Mouse (Mus musculus) heart, adult 8-10 months (tissue): Measurements from ENCODE around the gene Erbin. TPM values are rescaled to one million over a fixed set of nuclear protein-coding genes. Genes with fewer than 3 reads are reported as not detected.

Experiments
- DNase-seq: peaks from one replicate; pipeline ENCODE4 v3.0.0; 2022; ENCODE audit warnings: low spot score
- total RNA-seq, 4 experiments: library from RNA; stranded (reverse); gene quantifications; 2 replicates each; pipeline ENCODE4 v1.2.4; 2022

Gene Erbin
- total RNA-seq, 4 experiments from 2014 or later: 43.2 to 48.3 (median 45.9) TPM

GRCm38 (mm10) chr13:103807464-103807863, 112.8 kb downstream of the Erbin start:
- no peak for DNase-seq

- DNase-seq: peak; percentile 3
Measured at GRCm38 (mm10) chr13:103806210-103806851, 114.0 kb downstream of the Erbin start.

- DNase-seq: no peak
Measured at GRCm38 (mm10) chr13:103803721-103804120, 116.6 kb downstream of the Erbin start.

- no peak for DNase-seq
Measured at GRCm38 (mm10) chr13:103801021-103801420, 119.3 kb downstream of the Erbin start.

GRCm38 (mm10) chr13:103794688-103795543, 125.4 kb downstream of the Erbin start:
- DNase-seq: no peak

- DNase-seq: peak; percentile 26
Measured at GRCm38 (mm10) chr13:103779922-103780585, 140.3 kb downstream of the Erbin start.

- no peak for DNase-seq
Measured at GRCm38 (mm10) chr13:103777126-103777525, 143.2 kb downstream of the Erbin start.

GRCm38 (mm10) chr13:103774119-103774757, 146.1 kb downstream of the Erbin start, which contains the start of gene Srek1:
Gene Srek1, minus strand, starts transcription at chr13:103774608.
- DNase-seq: peak; percentile 84

GRCm38 (mm10) chr13:103773407-103774118, 146.8 kb downstream of the Erbin start:
- DNase-seq: no peak

GRCm38 (mm10) chr13:103772917-103773316, 147.4 kb downstream of the Erbin start:
- no peak for DNase-seq

GRCm38 (mm10) chr13:103770821-103771220, 149.5 kb downstream of the Erbin start:
- DNase-seq: no peak

Other genes starting within 250 kb of the Erbin start
- 10 to 100 TPM; 18.2 to 23.2 (median 20.7) TPM for gene Srek1, start 145.9 kb downstream of the Erbin start, total RNA-seq
- 10 to 100 TPM; 10.5 to 13.8 (median 11.0) TPM for gene Nln, start 189.1 kb upstream of the Erbin start, total RNA-seq
- gene Sgtb, start 189.2 kb upstream of the Erbin start, total RNA-seq: under 1 TPM; 0.60 to 0.84 (median 0.71) TPM